Mouse (Mus musculus) ES-CJ7 (cell line): Measurements from ENCODE around the gene Cdk1.

Experiments used
- DNase-seq: peaks from one replicate; pipeline ENCODE4 v3.0.0; 2011; ENCODE audit warnings: low read depth, low spot score

The Cdk1 gene

GRCm38 (mm10) chr10:69307067-69307466, 45.7 kb downstream of the Cdk1 start:
- peak; percentile 85 for DNase-seq

DNA sequence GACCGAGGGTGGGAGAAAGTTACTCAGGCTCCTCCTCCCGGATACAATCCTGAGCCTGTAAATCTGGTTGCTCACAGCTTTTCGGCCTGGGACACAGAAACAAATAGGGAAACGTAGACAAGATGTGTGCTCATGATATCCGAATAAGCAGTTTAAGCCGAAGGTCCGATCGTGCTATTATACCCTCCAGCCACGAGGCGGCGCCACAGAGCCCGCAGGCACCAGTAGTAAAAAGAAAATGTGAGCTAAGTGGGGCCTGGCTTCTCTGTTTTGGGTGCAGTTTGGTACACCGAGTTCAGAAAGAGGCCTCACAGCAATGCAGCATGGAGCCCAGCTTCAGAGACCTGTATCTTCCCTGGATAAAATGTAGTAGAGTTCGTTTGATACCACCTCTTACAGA, 46.5 kb downstream of the Cdk1 start:
- peak; percentile 73 for DNase-seq

DNA sequence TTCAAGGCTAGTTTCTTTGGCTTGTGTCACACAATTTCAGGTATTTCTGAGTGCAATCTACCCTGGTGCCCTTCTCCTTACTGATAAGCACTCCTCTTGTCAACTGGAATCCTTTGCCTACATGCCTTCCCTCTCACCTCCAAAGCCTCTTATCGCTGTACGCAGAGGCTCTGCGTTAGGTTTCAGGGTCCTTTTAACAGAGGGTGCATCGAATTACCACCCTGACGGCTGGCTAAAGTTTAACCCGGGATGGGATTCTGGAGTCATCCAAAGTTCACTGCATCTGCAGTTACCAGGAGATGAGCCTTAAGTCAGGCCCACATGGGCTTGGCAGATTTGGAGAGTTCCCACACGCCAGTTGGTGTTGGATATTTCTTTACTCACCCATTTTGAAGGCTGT, 47.1 kb downstream of the Cdk1 start:
- no peak for DNase-seq

DNA sequence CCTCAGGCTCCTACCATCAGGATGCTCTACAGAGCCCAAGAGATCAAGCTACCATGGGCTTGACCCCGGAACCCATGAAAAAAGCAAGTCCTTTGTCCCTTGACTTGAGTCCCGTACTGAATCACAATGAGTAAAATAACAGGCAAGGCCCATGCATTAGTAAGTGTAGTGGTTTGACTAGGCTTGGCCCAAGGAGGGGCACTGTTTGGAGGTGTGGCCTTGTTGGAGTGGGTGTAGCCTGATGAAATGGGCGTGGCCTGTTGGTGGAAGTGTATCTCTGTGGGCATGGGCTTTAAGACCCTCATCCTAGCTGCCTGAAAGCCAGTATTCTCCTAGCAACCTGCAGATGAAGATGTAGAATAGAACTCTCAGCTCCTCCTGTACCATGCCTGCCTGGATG, 47.9 kb downstream of the Cdk1 start:
- DNase-seq: peak; percentile 65

GRCm38 (mm10) chr10:69302667-69303066, 50.1 kb downstream of the Cdk1 start:
- DNase-seq: no peak

- DNase-seq: no peak
Measured at GRCm38 (mm10) chr10:69299985-69300384, 52.8 kb downstream of the Cdk1 start.

DNA sequence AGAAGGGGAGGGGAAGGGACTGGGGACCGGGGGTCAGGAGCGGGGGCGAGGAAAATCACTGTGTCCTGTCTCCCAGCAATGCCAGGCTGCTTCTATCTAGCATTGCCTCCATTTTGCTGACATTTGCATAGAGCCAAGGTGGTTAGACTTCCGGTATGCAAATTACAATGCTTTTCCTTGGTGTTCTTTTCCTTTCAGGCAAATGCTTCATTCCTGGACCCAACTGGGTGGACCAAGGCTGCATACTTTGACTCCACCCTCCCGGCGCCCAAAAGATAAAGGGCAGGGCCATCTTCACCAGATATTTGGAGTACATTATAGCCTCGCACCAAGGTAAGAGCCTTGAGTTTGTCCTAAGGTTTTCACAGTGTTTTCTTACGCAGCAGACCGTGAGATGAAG, 56.8 kb downstream of the Cdk1 start:
- peak; percentile 53 for DNase-seq

DNA sequence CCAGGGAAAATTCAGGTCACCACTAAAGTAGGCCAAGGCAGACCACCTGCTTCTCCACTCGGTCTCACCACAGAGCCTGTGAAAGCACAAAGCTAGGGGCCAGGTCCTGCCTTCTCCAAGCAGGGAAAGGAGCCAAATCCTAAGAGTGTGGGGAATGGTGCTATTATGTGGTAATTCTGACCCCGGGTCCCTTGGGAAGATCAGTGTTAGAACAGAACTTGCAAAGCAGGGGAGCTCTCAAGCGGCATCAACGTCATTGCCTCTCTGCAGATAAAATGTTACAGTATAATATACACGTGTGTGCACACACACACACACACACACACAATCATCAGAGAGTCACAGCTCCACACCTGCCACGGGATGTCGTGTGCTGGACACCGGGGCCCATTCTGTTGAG, 62.0 kb downstream of the Cdk1 start:
- DNase-seq: no peak

DNA sequence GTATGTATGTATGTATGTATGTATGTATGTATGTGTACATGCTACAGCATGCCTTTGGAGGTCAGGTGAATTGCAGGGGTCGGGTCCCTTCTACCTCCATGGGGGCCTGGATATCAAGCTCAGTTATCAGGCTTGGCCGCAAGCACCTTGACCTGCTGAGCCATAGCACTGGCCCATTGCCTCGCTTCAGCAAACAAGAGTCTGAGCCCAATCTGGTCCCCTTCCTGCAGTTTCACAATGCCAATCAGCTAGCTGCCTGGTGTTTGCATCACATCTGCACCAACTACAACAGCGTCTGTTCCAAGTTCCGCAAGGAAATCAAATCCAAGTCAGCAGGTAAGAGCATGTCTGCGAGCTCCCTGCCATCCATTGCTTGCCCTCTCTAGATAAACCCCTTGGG, 64.0 kb downstream of the Cdk1 start:
- DNase-seq: no peak

DNA sequence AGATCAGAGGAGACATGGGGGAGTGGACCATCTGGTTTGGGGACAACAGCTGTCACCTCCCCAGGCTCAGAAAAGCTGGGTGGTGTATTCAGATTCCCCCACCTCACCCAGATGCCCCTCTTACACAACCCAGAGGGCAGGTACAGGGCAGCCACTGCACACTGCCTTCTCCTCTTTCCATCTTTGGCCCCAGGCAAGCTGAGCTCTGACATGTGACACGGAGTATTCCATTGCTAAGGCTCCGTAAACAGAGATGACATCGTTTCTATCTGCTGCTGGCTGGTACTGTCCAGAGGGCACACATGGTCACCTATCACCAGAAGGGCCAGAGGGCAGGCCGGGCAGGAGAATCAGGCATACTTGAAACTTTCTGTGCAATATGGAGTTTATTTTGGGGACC, 64.7 kb downstream of the Cdk1 start:
- no peak for DNase-seq

DNA sequence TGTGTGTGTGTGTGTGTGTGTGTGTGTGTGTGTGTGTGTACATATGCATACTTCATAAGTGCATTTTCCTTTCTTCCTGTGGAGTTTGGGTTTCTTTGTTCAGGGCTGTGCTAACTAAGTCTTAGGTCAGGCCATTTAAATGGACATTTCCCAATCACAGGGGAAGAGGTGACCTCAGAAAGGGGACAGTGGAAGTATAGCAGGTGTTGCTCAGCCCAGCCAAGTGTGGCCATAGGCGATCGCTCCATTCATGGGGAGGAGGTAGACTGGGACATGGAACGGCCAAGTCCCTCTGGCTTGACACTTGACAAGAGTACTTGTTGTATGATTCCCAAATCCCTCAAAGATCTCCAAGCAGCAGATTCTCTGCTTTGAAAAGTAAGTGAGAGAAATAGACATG, 65.8 kb downstream of the Cdk1 start:
- no peak for DNase-seq
